Mouse (Mus musculus) olfactory bulb, adult 2 months (tissue): Measurements from ENCODE around the gene Tmem218.

Source experiments
- CTCF ChIP-seq: fragments of 200-500 bp; IDR thresholded peaks from 2 replicates; pipeline ENCODE4 v1.5.1; 2012; ENCODE audit warnings: low read depth, mild to moderate bottlenecking, low read length, moderate library complexity; ENCODE audit not compliant: insufficient read depth
- POLR2A ChIP-seq: fragments of 200-500 bp; IDR thresholded peaks from 2 replicates; pipeline ENCODE4 v1.6.1; 2012; ENCODE audit warnings: mild to moderate bottlenecking, low read depth, low read length, moderate library complexity; ENCODE audit not compliant: insufficient read depth

- TF ChIP-seq CTCF (no peak), POLR2A (no peak)
Observed at GRCm38 (mm10) chr9:37203884-37204283, 4.1 kb upstream of the Tmem218 start.
